Mouse (Mus musculus) embryo, embryonic 11 days (tissue): ENCODE measurements around the gene Serpinb8.

Experiments used
- DNase-seq: peaks from one replicate; pipeline ENCODE4 v3.0.0-alpha.2; 2015

The Serpinb8 gene

GRCm38 (mm10) chr1:107645086-107645485 is 55.3 kb downstream of the Serpinb8 start:
- DNase-seq = no peak

- no peak for DNase-seq
Observed at GRCm38 (mm10) chr1:107657689-107658088, 67.9 kb downstream of the Serpinb8 start.
